Mouse (Mus musculus): ENCODE measurements around the gene Eme2.

GRCm38 (mm10) chr17:24907591-24907990 is 12.7 kb upstream of the Eme2 start:
- TF ChIP-seq MAFK (IDR thresholded peaks at IDR 0.05; ENCODE audit: insufficient read depth, low read depth, low read length) (no peak), ZC3H11A (IDR thresholded peaks at IDR 0.05; ENCODE audit: borderline replicate concordance, low read depth, low read length) (no peak), ZNF384 (IDR thresholded peaks at IDR 0.05; ENCODE audit: low read depth, low read length) (no peak), CHD2 (IDR thresholded peaks at IDR 0.05; ENCODE audit: low read depth, low read length) (no peak)

All from ES-E14 (cell line).